9 mouse cellular contexts compared by ENCODE assay signal in genomic region chr6:118646265-118647061, GRCm38 (mm10).
DNase-seq lines count a peak whose midpoint lies in the region; ATAC-seq and TF ChIP-seq lines count a peak whose summit lies in the region.
"Had no signal": no experiment of that assay in that cellular context is flagged by ENCODE, and none has a peak within 500 bp of the region (broad histone marks: within the 10 kb centered on the region; RNA-seq: fewer than 3 reads in every experiment).

No protein-coding gene starts in this region.

- no peak for TF ChIP-seq POLR2A in limb, embryonic 14.5 days (IDR thresholded peaks at IDR 0.05; ENCODE audit: borderline replicate concordance, extremely low read depth, insufficient read depth, insufficient read length)

- ATAC-seq in limb, embryonic 14.5 days (ENCODE audit: low FRiP score, low read depth), result peak; percentile 53; the same call in 1 of the 2 replicates

- no peak overlapping the region for H3K4me2 ChIP-seq in limb, embryonic 14.5 days (replicated peaks; ENCODE audit: low read depth, low read length, severe bottlenecking)

- H3K27ac ChIP-seq in limb, embryonic 14.5 days (replicated peaks; ENCODE audit: low read depth, low read length), result no peak overlapping the region

- no peaks in the 10 kb centered on the region for H3K4me1 ChIP-seq in limb, embryonic 14.5 days (ENCODE audit: control insufficient read depth, insufficient read depth, low read length)

- H3K27me3 ChIP-seq in limb, embryonic 14.5 days (ENCODE audit: control insufficient read depth, insufficient read depth, low read length), result no peaks in the 10 kb centered on the region

- H3K4me3 ChIP-seq in limb, embryonic 14.5 days (replicated peaks; ENCODE audit: low read length), result no peak overlapping the region
- H3K4me3 ChIP-seq: myocyte had no signal

- H3K9ac ChIP-seq in limb, embryonic 14.5 days (ENCODE audit: low read depth, low read length, severe bottlenecking), result no peak overlapping the region

- peaks cover 9% of the 10 kb centered on the region; the same call in 1 of the 2 replicates for H3K36me3 ChIP-seq in limb, embryonic 14.5 days (ENCODE audit: control insufficient read depth, insufficient read depth, low read length)

- DNase-seq in kidney, adult 18-20 months, result peak; percentile 55
- DNase-seq in kidney, adult 11 months, result no peak
- peak; percentile 81 for DNase-seq in cerebellum, adult 9-11 months
- DNase-seq in frontal cortex, postnatal 36 days (ENCODE audit: low spot score in 2 of 2), result peak; percentile 59 to 81
- DNase-seq in kidney, adult 8-10 months, result peak; percentile 8 to 23
- peak; percentile 71 for DNase-seq in limb, embryonic 14.5 days (ENCODE audit: low spot score)
- DNase-seq in neural tube, embryonic 10.5 days (ENCODE audit: extremely low spot score, low spot score), result peak; percentile 80
- peak; percentile 49 for DNase-seq in telencephalon, adult 2 months (ENCODE audit: low read depth, low spot score)

- WGBS in limb, embryonic 14.5 days, result 55% methylated on average over 14 of the region's 14 CpGs

- no peaks in the 10 kb centered on the region for H3K9me3 ChIP-seq in limb, embryonic 14.5 days (ENCODE audit: control insufficient read depth, low read length)
